Mouse (Mus musculus) cerebellum, postnatal 36 days (tissue): ENCODE measurements around the gene Prame.
"Not testable (repeated sequence)": the region's sequence is repeated elsewhere in the genome, so short reads cannot be mapped to it uniquely, and the experiment has no call there.

ENCODE experiments used
- DNase-seq, 2 experiments: peaks; one replicate each; pipeline ENCODE4 v3.0.0; 2021 to 2022; ENCODE audit warnings: mixed read lengths in 2 of 2

Gene Prame

DNA sequence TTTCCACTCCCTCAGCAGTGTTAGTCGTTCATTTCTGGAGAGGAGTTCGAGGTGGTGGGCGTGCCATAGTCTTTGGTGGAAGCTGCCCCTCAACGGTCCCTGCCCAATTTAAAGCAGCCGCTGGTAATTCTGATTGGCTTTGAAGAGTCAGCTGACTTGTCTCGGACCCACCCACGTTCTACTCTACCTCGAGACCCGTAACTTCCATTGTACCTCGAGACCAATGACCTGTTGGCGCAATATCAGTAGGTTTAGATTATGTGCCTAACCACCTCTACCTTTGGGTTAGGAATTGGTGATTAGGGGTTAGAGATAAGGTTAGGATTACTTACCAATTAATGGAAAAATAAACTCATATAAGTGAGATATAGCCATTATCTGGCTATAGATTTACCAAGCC, at the start of gene Prame:
TSS of gene Prame (minus strand) at position 101 of the 400 bp plus-strand sequence.
- DNase-seq: no peak

- DNase-seq: peak; percentile 4 to 13
Measured at GRCm38 (mm10) chrX:135652173-135652772, 24.8 kb upstream of the Prame start.

DNA sequence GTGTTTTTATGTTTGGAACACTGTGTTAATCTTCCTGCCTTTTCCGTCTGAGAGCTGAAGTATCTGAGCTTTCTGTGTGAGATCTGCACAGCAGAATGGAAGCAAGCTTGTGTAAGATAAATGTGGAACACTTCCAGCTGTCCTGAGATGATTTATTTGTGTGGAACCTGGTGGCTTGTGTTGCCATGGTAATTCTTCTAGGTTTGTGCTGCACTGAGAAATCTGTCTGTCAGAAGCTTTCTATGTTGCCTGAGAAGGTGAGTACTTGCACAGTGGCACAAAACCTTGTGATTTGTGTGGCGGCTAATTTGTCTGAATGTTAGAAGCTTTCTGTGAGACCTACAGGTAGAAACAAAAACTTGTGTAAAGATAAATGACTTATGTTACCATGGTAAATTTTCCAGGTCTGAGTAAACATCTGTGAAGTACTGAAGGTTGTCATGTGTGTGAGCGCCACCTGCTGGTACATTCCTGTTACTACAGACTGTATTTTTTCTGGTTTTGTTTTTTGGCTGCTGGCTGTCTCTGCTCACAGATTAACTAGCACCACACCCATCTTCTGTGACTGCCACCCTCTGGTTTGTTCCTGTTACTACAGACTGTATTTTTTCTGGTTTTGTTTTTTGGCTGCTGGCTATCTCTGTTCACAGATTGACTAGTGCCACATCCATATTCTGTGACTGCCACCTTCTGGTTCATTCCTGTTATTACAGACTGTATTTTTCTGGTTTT, 26.0 kb downstream of the Prame start:
- peak; percentile 12 to 27 for DNase-seq

- DNase-seq: no peak
Measured at GRCm38 (mm10) chrX:135598677-135599076, 28.8 kb downstream of the Prame start, which contains the start of gene Nxf7. Nxf7 (minus strand) TSS chrX:135598777.

- DNase-seq: no peak
Measured at GRCm38 (mm10) chrX:135598096-135598495, 29.4 kb downstream of the Prame start.

DNA sequence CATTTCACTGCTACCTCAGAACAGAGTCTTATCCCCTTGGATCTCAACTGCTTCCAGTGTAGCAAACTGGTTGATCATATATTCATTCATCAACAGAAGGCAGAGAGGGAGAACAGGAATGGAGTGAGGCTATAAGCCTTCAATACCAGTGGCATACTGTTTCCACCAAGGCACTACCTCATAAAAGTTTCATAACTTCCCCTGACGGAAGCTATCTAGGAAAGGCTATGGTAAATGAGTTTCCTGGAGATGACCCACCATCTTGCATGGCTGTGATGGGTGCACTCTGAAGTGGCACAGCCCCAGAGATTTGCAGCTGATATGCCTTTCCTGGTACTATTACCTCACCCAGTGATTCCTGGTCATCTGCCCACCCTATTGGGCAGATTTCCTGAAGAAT, 51.1 kb downstream of the Prame start:
- DNase-seq: no peak

GRCm38 (mm10) chrX:135574958-135575628, 52.4 kb downstream of the Prame start:
- DNase-seq: not testable (repeated sequence)

DNA sequence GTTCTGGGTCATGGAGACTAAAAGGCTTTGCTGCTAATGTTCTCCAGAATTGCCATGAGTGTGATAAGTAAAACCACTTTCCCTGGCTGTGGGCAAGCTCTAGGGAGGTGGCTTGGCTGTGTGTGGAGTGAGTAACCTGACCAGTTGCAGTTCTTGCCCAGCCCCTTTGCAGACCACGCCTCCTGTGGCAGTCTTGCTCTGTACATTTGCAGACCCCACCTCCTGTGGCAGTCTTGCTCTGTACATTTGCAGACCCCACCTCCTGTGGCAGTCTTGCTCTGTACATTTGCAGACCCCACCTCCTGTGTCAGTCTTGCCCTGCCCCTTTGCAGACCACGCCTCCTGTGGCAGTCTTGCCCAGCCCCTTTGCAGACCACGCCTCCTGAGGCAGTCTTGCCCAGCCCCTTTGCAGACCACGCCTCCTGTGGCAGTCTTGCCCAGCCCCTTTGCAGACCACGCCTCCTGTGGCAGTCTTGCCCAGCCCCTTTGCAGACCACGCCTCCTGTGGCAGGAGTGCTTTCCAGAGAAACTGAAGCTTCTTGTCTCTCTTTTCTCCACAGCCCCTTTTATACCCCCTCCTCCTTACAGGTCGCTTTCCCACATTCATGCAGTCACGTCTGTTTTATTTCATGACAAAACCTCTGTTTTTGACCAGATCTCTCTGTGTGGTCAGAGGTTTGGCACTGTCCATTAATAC, 53.1 kb downstream of the Prame start:
- not testable (repeated sequence) for DNase-seq

DNA sequence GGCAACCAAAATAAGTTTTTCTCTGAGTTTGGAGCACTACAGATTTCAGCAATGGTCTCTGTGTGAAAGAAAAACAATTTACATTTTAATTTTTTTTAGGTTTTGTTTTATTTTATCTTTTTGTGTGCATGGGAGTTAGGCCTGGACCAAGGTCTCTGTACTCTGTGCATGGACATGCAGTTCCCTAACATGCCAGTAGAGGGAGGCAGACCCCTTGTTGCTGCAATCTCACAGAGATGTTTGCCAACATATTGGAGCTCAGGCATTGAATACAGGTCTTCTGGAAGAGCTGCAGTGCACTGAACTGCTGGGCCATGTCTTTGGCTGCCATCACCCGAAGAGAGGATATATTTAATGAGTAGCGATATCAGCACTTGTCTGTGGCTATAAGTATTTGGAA, 58.0 kb downstream of the Prame start:
- DNase-seq: peak; percentile 59 to 64

DNA sequence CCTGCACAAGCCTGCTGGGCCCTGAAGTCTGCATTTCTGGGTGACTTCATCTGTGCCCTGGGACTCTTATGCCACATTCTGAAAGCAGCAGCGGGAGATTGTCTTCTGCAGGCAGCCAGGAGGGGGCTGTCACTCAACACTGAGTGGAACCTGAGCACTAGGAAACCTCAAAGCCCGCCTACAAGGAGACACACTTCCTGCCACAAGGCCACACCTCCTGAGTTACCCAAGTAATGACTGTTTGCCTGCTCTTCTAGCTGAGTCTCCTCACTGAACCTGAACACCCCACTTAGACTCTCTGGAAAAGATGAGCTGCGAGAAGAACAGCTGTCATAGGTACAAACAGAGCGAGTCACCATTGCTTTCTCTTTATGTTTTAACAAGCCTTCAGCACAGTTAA, 62.6 kb downstream of the Prame start:
- not testable (repeated sequence) for DNase-seq
